21 mouse cellular contexts compared by ENCODE assay signal in genomic region chr12:27765948-27766347, GRCm38 (mm10).
A peak's percentile ranks its signal among the peaks of the same experiment; 100 is the strongest.
DNase-seq lines count a peak whose midpoint lies in the region; ATAC-seq and TF ChIP-seq lines count a peak whose summit lies in the region.
"Had no signal": no experiment of that assay in that cellular context is flagged by ENCODE, and none has a peak within 500 bp of the region (broad histone marks: within the 10 kb centered on the region; RNA-seq: fewer than 3 reads in every experiment).

No protein-coding gene starts in this region.

- H3K4me1 ChIP-seq in kidney, embryonic 16.5 days (ENCODE audit: insufficient read depth, low read length), result no peaks in the 10 kb centered on the region
- no peaks in the 10 kb centered on the region for H3K4me1 ChIP-seq in kidney, embryonic 15.5 days
- no peaks in the 10 kb centered on the region for H3K4me1 ChIP-seq in lung, postnatal 0 days (ENCODE audit: insufficient read depth, low read depth, low read length)
- H3K4me1 ChIP-seq: embryonic facial prominence, embryonic 13.5 days; embryonic facial prominence, embryonic 15.5 days; forebrain, embryonic 10.5 days; forebrain, embryonic 12.5 days had no signal

- DNase-seq in lung, postnatal 25 days (ENCODE audit: low spot score), result peak; percentile 0
- DNase-seq in lung, postnatal 0 days (ENCODE audit: low spot score), result no peak
- DNase-seq: adrenal gland, adult 2 months; adrenal gland, postnatal 10 days; adrenal gland, postnatal 25 days; cerebellum, adult 11 months; cerebellum, adult 18-20 months; cerebellum, adult 8-10 months; cerebellum, adult 9-11 months; cerebellum, postnatal 14 days; cerebellum, postnatal 36 days; embryo, embryonic 11 days had no signal

- no peak for TF ChIP-seq EP300 in lung, postnatal 0 days (IDR thresholded peaks at IDR 0.05)

- H3K27ac ChIP-seq in kidney, embryonic 16.5 days (ENCODE audit: low read length), result no peak overlapping the region
- no peak overlapping the region for H3K27ac ChIP-seq in kidney, embryonic 15.5 days
- H3K27ac ChIP-seq in lung, postnatal 0 days (ENCODE audit: low read length), result no peak overlapping the region
- H3K27ac ChIP-seq: embryonic facial prominence, embryonic 13.5 days; embryonic facial prominence, embryonic 15.5 days; forebrain, embryonic 10.5 days; forebrain, embryonic 12.5 days had no signal

- H3K9ac ChIP-seq in kidney, embryonic 16.5 days (replicated peaks; ENCODE audit: low read length), result no peak overlapping the region
- no peak overlapping the region for H3K9ac ChIP-seq in kidney, embryonic 15.5 days
- H3K9ac ChIP-seq in lung, postnatal 0 days (replicated peaks; ENCODE audit: low read depth), result no peak overlapping the region
- H3K9ac ChIP-seq: embryonic facial prominence, embryonic 13.5 days; embryonic facial prominence, embryonic 15.5 days; forebrain, embryonic 12.5 days had no signal

- no peaks in the 10 kb centered on the region for H3K27me3 ChIP-seq in kidney, embryonic 16.5 days (ENCODE audit: insufficient read depth, low read length)
- no peaks in the 10 kb centered on the region for H3K27me3 ChIP-seq in kidney, embryonic 15.5 days
- H3K27me3 ChIP-seq in lung, postnatal 0 days (replicated peaks; ENCODE audit: insufficient read depth, low read length), result no peaks in the 10 kb centered on the region
- H3K27me3 ChIP-seq: embryonic facial prominence, embryonic 13.5 days; embryonic facial prominence, embryonic 15.5 days; forebrain, embryonic 12.5 days had no signal

- no peak overlapping the region for H3K4me2 ChIP-seq in kidney, embryonic 16.5 days (replicated peaks; ENCODE audit: low read depth, low read length)
- no peak overlapping the region for H3K4me2 ChIP-seq in kidney, embryonic 15.5 days
- no peak overlapping the region for H3K4me2 ChIP-seq in lung, postnatal 0 days (replicated peaks; ENCODE audit: low read depth, low read length)
- H3K4me2 ChIP-seq: embryonic facial prominence, embryonic 13.5 days; embryonic facial prominence, embryonic 15.5 days; forebrain, embryonic 12.5 days had no signal

- H3K4me3 ChIP-seq in kidney, embryonic 16.5 days (ENCODE audit: low read length), result no peak overlapping the region
- H3K4me3 ChIP-seq in kidney, embryonic 15.5 days (replicated peaks), result no peak overlapping the region
- H3K4me3 ChIP-seq in lung, postnatal 0 days (ENCODE audit: low read depth, low read length), result no peak overlapping the region
- H3K4me3 ChIP-seq: embryonic facial prominence, embryonic 13.5 days; embryonic facial prominence, embryonic 15.5 days; erythroblast, embryonic 14.5 days; forebrain, embryonic 10.5 days; forebrain, embryonic 12.5 days had no signal

- no peaks in the 10 kb centered on the region for H3K9me3 ChIP-seq in kidney, embryonic 16.5 days (ENCODE audit: low read length)
- no peaks in the 10 kb centered on the region for H3K9me3 ChIP-seq in kidney, embryonic 15.5 days (replicated peaks)
- no peaks in the 10 kb centered on the region for H3K9me3 ChIP-seq in lung, postnatal 0 days (ENCODE audit: low read length)
- H3K9me3 ChIP-seq: embryonic facial prominence, embryonic 13.5 days; embryonic facial prominence, embryonic 15.5 days; forebrain, embryonic 10.5 days; forebrain, embryonic 12.5 days had no signal

- no peak for TF ChIP-seq CTCF in lung, postnatal 0 days (IDR thresholded peaks at IDR 0.05)

- ATAC-seq in kidney, embryonic 16.5 days (ENCODE audit: low FRiP score, low TSS enrichment), result 0 out of 2 replicates have a peak, but pooled peaks have one; percentile 27
- no peak; the same call in 1 of the 2 replicates for ATAC-seq in kidney, embryonic 15.5 days (replicated peaks; ENCODE audit: low FRiP score)
- ATAC-seq in lung, postnatal 0 days, result no peak
- ATAC-seq: forebrain, embryonic 14.5 days; forebrain, embryonic 16.5 days had no signal

- WGBS in kidney, embryonic 16.5 days, result 10% methylated on average over 1 of the region's 1 CpGs
- WGBS in kidney, embryonic 15.5 days, result 9% methylated on average over 1 of the region's 1 CpGs
- WGBS in lung, postnatal 0 days, result 61% methylated on average over 1 of the region's 1 CpGs

- no peaks in the 10 kb centered on the region for H3K36me3 ChIP-seq in kidney, embryonic 16.5 days (ENCODE audit: insufficient read depth, low read length)
- H3K36me3 ChIP-seq in kidney, embryonic 15.5 days, result no peaks in the 10 kb centered on the region
- H3K36me3 ChIP-seq in lung, postnatal 0 days (ENCODE audit: insufficient read depth, low read length), result no peaks in the 10 kb centered on the region
- H3K36me3 ChIP-seq: embryonic facial prominence, embryonic 13.5 days; embryonic facial prominence, embryonic 15.5 days; forebrain, embryonic 10.5 days; forebrain, embryonic 12.5 days had no signal
